Mouse (Mus musculus) midbrain, embryonic 16.5 days (tissue): Measurements from ENCODE around the gene Dok1. TPM values are rescaled to one million over a fixed set of nuclear protein-coding genes. Genes with fewer than 3 reads are reported as not detected.
A peak's percentile ranks its signal among the peaks of the same experiment; 100 is the strongest.

Experiments used
- ATAC-seq: fragments of 200-750 bp; cut with Nextera tagmentation; 2 replicates; pipeline ENCODE4 v1.8.0; 2017; ENCODE audit warnings: moderate TSS enrichment
- H3K27ac ChIP-seq: fragments of 300-500 bp; sonication (generic); 2 replicates; pipeline ENCODE4 v1.5.1; 2014; ENCODE audit warnings: mild to moderate bottlenecking, low read length, mixed read lengths
- H3K27me3 ChIP-seq: fragments of 300-500 bp; sonication (generic); 2 replicates; pipeline ENCODE4 v1.6.1; 2014; ENCODE audit warnings: low read depth, low read length, mixed read lengths; ENCODE audit not compliant: control insufficient read depth, insufficient read depth
- H3K36me3 ChIP-seq: fragments of 300-500 bp; sonication (generic); 2 replicates; pipeline ENCODE4 v1.6.1; 2014; ENCODE audit warnings: mild to moderate bottlenecking, low read length, moderate library complexity, mixed read lengths; ENCODE audit not compliant: control insufficient read depth, insufficient read depth
- H3K4me1 ChIP-seq: fragments of 300-500 bp; sonication (generic); 2 replicates; pipeline ENCODE4 v1.6.1; 2014; ENCODE audit warnings: mild to moderate bottlenecking, low read length, mixed read lengths; ENCODE audit not compliant: control insufficient read depth, insufficient read depth
- H3K4me2 ChIP-seq: fragments of 300-500 bp; sonication (generic); 2 replicates; pipeline ENCODE4 v1.6.1; 2014; ENCODE audit warnings: mild to moderate bottlenecking, low read length, mixed read lengths
- H3K4me3 ChIP-seq: fragments of 300-500 bp; sonication (generic); 2 replicates; pipeline ENCODE4 v1.5.1; 2014; ENCODE audit warnings: low read depth, mild to moderate bottlenecking, low read length, moderate library complexity, mixed read lengths
- H3K9ac ChIP-seq: fragments of 300-500 bp; sonication (generic); 2 replicates; pipeline ENCODE4 v1.6.1; 2014; ENCODE audit warnings: low read depth, low read length, mixed read lengths
- H3K9me3 ChIP-seq: fragments of 300-500 bp; sonication (generic); replicated peaks from 2 replicates; pipeline ENCODE4 v1.6.1; 2014; ENCODE audit warnings: mild to moderate bottlenecking, low read length, mixed read lengths; ENCODE audit not compliant: control insufficient read depth, poor library complexity, severe bottlenecking
- WGBS: fragments of 180-500 bp; shearing (Covaris S2); extraction: QIAGEN DNeasy Blood & Tissue Kit; methylation state at CpG from one replicate; pipeline ENCODE4 v1.1.7; 2014; 5-methylcytosine and 5-hydroxymethylcytosine counted together
- polyA plus RNA-seq: library from polyadenylated mRNA; unstranded; fragments of >200 nt; fragmentation: Nextera tagmentation; extraction: Ambion mirVana; gene quantifications from 2 replicates; pipeline ENCODE4 v1.2.1, GENCODE M21; 2015

Gene Dok1
- polyA plus RNA-seq, 1 experiment from 2014 or later = 1.8 TPM

- H3K9me3 ChIP-seq = no peaks in the 10 kb centered on the region
- under 1% methylated on average over 64 of the region's 64 CpGs for WGBS
- peak within 1 kb of the TSS; percentile 96 for H3K9ac ChIP-seq
- peaks cover 18% of the 10 kb centered on the region; the same call in 1 of the 2 replicates for H3K36me3 ChIP-seq
- H3K4me3 ChIP-seq = peak within 1 kb of the TSS; percentile 100
- peak within 1 kb of the TSS; percentile 87 for H3K4me2 ChIP-seq
- H3K4me1 ChIP-seq = peaks cover 24% of the 10 kb centered on the region
- H3K27me3 ChIP-seq = no peaks in the 10 kb centered on the region
- peak; percentile 98 for ATAC-seq
- H3K27ac ChIP-seq = peak within 1 kb of the TSS; percentile 87
These were observed 21.0 kb upstream of the Dok1 start, which contains the start of gene Aup1 for GRCm38 (mm10) chr6:83054074-83054851. Gene Aup1 (plus strand): TSS chr6:83054521.

- Histone ChIP-seq H3K4me1 (peaks cover 24% of the 10 kb centered on the region), H3K27me3 (no peaks in the 10 kb centered on the region), H3K36me3 (peaks cover 18% of the 10 kb centered on the region; the same call in 1 of the 2 replicates), H3K27ac (peak overlapping the region; percentile 87), H3K9ac (peak overlapping the region; percentile 96), H3K9me3 (no peaks in the 10 kb centered on the region), H3K4me2 (peak overlapping the region; percentile 83), H3K4me3 (peak overlapping the region; percentile 100)
- 3% methylated on average over 26 of the region's 26 CpGs for WGBS
- ATAC-seq = peak; percentile 10; the same call in 1 of the 2 replicates
These were observed 20.1 kb upstream of the Dok1 start for GRCm38 (mm10) chr6:83053136-83053960.

- no peaks in the 10 kb centered on the region for H3K27me3 ChIP-seq
- H3K4me3 ChIP-seq = no peak overlapping the region
- ATAC-seq = no peak
- no peak overlapping the region for H3K27ac ChIP-seq
- WGBS = 76% methylated on average over 10 of the region's 10 CpGs
- H3K9ac ChIP-seq = no peak overlapping the region
- peaks cover 11% of the 10 kb centered on the region for H3K4me1 ChIP-seq
- H3K9me3 ChIP-seq = no peaks in the 10 kb centered on the region
- no peak overlapping the region for H3K4me2 ChIP-seq
- peaks cover 11% of the 10 kb centered on the region; the same call in 1 of the 2 replicates for H3K36me3 ChIP-seq
These were observed 16.1 kb upstream of the Dok1 start for GRCm38 (mm10) chr6:83049367-83049766.

GRCm38 (mm10) chr6:83044742-83045141 lies 11.5 kb upstream of the Dok1 start:
- no peak overlapping the region for H3K27ac ChIP-seq
- H3K9ac ChIP-seq = no peak overlapping the region
- no peaks in the 10 kb centered on the region for H3K9me3 ChIP-seq
- no peak overlapping the region for H3K4me2 ChIP-seq
- no peaks in the 10 kb centered on the region for H3K27me3 ChIP-seq
- H3K4me1 ChIP-seq = no peaks in the 10 kb centered on the region
- no peaks in the 10 kb centered on the region for H3K36me3 ChIP-seq
- no peak overlapping the region for H3K4me3 ChIP-seq
- ATAC-seq = no peak
- 84% methylated on average over 9 of the region's 9 CpGs for WGBS

- WGBS = 92% methylated on average over 5 of the region's 5 CpGs
- H3K9ac ChIP-seq = no peak overlapping the region
- H3K27me3 ChIP-seq = no peaks in the 10 kb centered on the region
These were observed 10.7 kb upstream of the Dok1 start for GRCm38 (mm10) chr6:83043993-83044392.

GRCm38 (mm10) chr6:83043561-83043960 lies 10.3 kb upstream of the Dok1 start:
- Histone ChIP-seq H3K9me3 (no peaks in the 10 kb centered on the region), H3K4me3 (no peak overlapping the region), H3K27ac (no peak overlapping the region), H3K9ac (no peak overlapping the region), H3K36me3 (no peaks in the 10 kb centered on the region), H3K4me1 (no peaks in the 10 kb centered on the region), H3K27me3 (no peaks in the 10 kb centered on the region), H3K4me2 (no peak overlapping the region)
- no peak for ATAC-seq
- 70% methylated on average over 6 of the region's 6 CpGs for WGBS

More at GRCm38 (mm10) chr6:83043993-83044392, 10.7 kb upstream of the Dok1 start:
- H3K4me3 ChIP-seq = no peak overlapping the region
- no peaks in the 10 kb centered on the region for H3K36me3 ChIP-seq
- no peaks in the 10 kb centered on the region for H3K9me3 ChIP-seq
- no peaks in the 10 kb centered on the region for H3K4me1 ChIP-seq
- ATAC-seq = no peak
- no peak overlapping the region for H3K27ac ChIP-seq
- no peak overlapping the region for H3K4me2 ChIP-seq

GRCm38 (mm10) chr6:83040601-83041000 lies 7.3 kb upstream of the Dok1 start:
- ATAC-seq = no peak
- Histone ChIP-seq H3K4me3 (no peak overlapping the region), H3K9me3 (no peaks in the 10 kb centered on the region), H3K9ac (no peak overlapping the region), H3K4me2 (no peak overlapping the region), H3K36me3 (no peaks in the 10 kb centered on the region), H3K27me3 (no peaks in the 10 kb centered on the region), H3K4me1 (0 out of 2 replicates have a peak, but pooled peaks cover 2% of the 10 kb centered on the region), H3K27ac (no peak overlapping the region)
- 82% methylated on average over 5 of the region's 5 CpGs for WGBS

- WGBS = 8% methylated on average over 24 of the region's 24 CpGs
These were observed 5.3 kb upstream of the Dok1 start for GRCm38 (mm10) chr6:83038496-83039012.

More at GRCm38 (mm10) chr6:83038496-83039012, 5.3 kb upstream of the Dok1 start:
- Histone ChIP-seq H3K27ac (no peak overlapping the region), H3K27me3 (peaks cover 13% of the 10 kb centered on the region), H3K4me1 (peaks cover 6% of the 10 kb centered on the region; the same call in 1 of the 2 replicates), H3K4me3 (peak overlapping the region; percentile 38), H3K36me3 (no peaks in the 10 kb centered on the region), H3K4me2 (peak overlapping the region; percentile 77), H3K9me3 (no peaks in the 10 kb centered on the region), H3K9ac (peak overlapping the region; percentile 59)
- ATAC-seq = peak; percentile 71
